ENCODE assay signal across 1 mouse cellular context in the genomic region with DNA sequence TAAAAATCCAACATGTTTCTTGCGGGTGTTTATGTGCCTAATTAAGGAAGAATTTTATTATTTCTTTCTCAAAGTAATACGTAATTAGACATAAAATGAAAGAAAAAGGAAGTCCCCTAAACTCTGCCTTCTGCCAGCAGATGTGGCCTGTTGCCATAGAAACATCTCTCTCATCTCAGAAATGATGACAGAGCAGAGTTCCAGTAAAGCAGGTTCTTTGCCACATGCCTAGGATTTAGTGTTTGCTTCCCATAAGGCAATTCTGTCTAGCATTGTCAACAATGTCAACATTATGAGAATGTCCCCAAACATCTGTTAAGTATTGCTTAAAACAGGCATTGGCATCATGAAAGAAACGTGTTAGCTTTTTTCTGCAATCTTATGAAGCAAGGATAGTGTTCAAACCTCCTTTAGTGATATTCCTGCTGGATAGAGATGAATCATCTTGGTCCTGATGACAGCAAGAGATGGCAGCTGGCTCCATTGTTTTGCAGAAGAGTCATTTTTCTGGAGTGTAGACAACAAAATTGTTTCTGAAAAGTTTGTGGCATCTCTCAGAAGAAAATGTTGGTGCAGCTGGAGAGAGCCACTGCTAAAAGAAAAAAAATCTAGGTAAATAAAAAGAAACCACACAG.
TF ChIP-seq lines count a peak whose summit lies in the region.

No protein-coding gene starts in this region.

TF ChIP-seq in MEL, 35 proteins besides CTCF, POLR2A, EP300 and RAD21 (continued from another document):
- TF ChIP-seq ZKSCAN1 (IDR thresholded peaks at IDR 0.05; ENCODE audit: low read depth, low read length) (no peak), TBP (IDR thresholded peaks at IDR 0.05; ENCODE audit: low read depth, low read length) (no peak), NELFE (IDR thresholded peaks at IDR 0.05; ENCODE audit: low read depth, low read length) (no peak), GABPA (IDR thresholded peaks at IDR 0.05; ENCODE audit: low read depth, low read length) (no peak)
